Mouse (Mus musculus) kidney, adult 11 months (tissue): ENCODE results near the gene Thy1.
A peak's percentile ranks its signal among the peaks of the same experiment; 100 is the strongest.

Source experiments
- DNase-seq: peaks from one replicate; pipeline ENCODE4 v3.0.0; 2022

Thy1 gene

GRCm38 (mm10) chr9:44042836-44043707, at the start of gene Thy1:
TSS of gene Thy1 (plus strand) at chr9:44043384.
- peak; percentile 96 for DNase-seq

DNA sequence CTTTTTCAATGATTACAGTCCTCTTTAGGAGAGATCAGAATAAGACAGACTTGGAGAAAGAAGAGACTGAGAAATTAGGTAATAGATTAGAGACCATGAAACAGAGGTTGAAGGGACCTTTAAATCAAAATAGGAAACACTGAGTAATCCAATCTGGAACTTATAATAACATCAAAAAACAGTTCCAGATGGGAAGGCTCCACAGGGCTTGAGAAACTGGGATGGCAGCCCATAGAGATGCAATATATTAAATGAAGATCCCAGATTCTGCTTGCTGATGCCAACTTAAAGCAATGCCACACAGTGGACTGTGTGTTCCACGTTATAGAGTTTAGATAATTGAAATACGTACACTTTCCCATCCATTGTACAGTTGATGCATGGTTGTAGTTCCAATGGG, 45.5 kb upstream of the Thy1 start:
- DNase-seq: no peak

DNA sequence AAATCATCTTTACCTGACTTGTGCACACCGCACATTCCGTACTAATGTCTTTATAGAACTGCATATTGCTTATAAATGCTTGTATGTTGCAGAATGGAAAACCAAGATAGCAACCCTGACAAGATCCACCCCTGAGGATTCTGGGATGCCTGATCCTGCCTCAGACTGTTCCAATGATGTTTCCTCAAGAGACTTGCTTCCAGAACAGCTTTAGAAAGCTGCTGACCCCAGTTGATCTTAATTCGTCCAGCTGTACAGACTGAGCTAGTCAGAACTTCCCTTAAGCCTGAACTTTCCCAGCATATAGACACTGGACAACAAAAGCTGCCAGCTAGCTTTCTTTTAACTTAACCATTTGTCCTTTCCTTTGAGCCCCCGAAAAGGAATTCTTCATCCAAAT, 44.3 kb upstream of the Thy1 start:
- no peak for DNase-seq

DNA sequence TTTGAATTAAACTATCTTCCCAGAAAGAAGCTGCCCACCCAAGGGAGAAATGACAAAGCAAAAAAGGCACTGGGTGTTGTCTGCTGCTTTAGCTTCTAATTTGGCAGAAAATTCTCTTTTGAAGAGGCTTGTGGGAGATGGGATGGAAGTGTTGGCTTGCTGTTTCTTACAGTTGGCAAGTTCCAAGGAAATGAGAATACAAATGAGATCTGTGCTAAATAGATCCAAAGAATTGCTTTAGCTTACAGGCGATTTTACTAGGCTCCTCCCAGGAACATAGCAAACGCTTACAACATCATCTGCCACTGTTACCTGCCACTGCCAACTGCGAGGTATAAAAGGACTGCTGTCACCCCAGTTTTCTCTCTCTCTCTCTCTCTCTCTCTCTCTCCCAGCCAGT, 38.8 kb upstream of the Thy1 start:
- DNase-seq: no peak

- DNase-seq: no peak
Observed at GRCm38 (mm10) chr9:44005305-44005704, 37.9 kb upstream of the Thy1 start.

DNA sequence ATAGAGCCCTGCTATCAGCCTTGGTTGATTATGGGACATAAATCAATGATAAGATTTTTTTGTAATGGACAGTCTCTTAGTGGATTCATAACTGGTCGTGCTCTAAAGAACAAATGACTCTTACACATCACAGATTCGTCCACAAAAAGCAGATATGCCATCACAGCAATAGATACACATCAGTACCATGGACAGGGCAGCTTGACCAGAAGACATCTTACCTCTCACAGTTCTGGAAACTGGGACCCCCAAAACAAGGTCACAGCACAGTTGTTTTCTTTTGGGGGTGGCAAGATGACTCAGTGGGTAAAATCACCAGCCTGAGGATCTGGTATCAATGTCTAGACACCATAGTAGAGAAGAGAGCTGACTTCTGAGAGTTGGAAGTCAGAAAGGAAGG, 35.9 kb upstream of the Thy1 start:
- no peak for DNase-seq

GRCm38 (mm10) chr9:44007991-44008390, 35.2 kb upstream of the Thy1 start:
- DNase-seq: no peak

DNA sequence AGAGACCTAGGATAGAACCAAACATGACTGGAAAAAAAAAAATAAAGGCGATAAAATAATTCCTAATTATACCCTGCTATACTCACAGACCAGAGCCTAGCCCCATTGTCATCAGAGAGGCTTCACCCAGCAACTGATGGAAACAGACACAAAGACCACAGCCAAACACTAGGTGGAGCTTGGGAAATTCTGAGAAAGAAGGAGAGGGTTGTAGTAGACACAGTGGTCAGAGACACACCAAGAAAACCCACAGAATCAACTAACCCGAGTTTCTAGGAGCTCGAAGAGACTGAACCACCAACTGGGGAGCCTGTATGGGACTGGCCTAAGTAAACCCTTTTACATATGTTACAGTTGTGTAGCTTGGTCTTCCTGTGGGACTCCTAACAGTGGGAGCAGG, 32.3 kb upstream of the Thy1 start:
- DNase-seq: no peak

GRCm38 (mm10) chr9:44011668-44012067, 31.5 kb upstream of the Thy1 start:
- no peak for DNase-seq

DNA sequence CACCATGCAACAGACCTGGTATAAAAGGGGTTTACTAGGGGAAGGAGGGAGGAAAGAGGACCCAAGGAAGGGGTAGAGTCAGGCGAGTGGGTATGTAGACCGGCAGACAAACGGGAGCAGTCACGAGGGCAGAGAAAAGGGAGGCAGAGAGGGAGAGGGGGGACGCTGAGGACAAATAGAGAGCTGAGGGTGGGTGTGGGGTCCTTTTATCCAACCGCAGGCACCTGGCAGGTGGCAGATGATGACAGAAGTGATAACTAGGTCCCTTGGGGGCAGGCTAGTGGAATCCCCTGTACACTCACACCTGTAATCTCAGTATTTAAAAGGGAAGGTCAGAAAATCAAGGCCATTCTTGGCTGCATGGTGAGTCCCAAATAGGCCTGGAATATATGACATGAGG, 31.0 kb upstream of the Thy1 start:
- DNase-seq: no peak

- DNase-seq: peak; percentile 26
Observed at GRCm38 (mm10) chr9:44012761-44013301, 30.4 kb upstream of the Thy1 start.

DNA sequence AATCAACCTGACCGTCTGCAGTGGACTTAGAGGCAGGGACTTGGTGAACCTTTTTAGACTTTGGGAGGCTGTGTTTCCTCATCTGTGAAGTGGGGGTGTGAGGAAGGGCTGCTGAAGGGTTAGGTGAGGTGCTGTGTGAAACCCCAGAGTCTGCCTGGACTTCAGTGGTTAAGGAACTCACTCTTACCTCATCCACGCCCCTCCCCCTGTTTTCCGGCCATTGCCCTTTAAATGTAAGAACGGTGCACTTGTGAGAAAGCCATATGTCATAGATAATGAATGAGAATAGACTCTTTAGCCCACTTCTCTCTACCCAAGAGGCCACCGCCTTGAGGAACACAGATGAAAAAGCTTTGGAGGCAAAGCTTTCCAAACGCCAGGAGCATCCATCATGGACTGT, 29.4 kb upstream of the Thy1 start:
- no peak for DNase-seq

GRCm38 (mm10) chr9:44016304-44016703, 26.9 kb upstream of the Thy1 start:
- no peak for DNase-seq

DNA sequence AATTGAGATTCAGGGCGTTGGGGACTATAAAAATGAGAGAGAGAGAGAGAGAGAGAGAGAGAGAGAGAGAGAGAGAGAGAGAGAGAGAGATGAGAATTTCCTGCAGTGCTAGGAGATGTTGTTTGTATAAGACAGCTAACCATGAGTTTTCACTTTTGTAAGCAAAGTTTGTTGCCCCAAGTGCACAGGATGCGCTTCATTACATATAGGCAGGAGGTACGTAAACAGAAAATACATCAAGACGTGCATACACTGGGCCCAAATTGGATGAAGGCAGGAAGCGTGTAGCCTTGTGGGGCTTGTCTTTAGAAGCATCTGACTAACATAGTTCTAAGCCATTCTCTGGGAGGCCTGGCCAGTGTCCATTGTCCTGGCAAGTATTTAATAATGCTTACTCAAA, 25.3 kb upstream of the Thy1 start:
- no peak for DNase-seq

GRCm38 (mm10) chr9:44020001-44020400, 23.2 kb upstream of the Thy1 start:
- no peak for DNase-seq

GRCm38 (mm10) chr9:44022100-44022847, 20.9 kb upstream of the Thy1 start:
- DNase-seq: no peak

- no peak for DNase-seq
Observed at GRCm38 (mm10) chr9:44024096-44024495, 19.1 kb upstream of the Thy1 start.

DNA sequence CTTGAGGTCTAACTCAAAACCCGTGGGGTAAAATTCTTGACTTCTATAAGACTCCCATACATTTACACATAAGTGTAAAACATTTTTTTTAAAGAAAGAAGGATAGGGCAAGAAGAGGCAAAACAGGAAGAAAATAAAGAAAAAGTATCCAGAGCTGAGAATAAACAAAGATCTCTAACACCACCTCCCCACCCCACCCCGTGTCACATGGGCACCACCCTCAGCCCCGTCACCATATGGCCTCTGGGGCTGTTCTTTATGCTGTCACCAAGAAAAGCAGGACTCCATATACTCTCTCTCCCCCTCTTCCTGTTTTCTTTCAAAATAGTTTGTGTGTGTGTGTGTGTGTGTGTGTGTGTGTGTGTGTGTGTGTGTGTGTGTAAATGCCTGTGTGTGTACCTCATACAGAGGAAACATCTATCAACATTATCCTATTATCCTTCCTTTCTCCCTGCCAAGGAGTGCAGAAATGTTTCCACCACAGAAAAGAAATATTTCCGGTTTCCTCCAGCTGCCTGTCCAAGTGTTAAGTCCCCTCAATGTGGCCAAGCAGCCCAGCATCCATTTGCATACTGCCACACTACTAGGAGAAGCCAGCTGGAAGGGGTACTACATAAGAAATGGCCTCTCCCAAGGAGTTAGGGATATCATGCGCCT, 13.5 kb upstream of the Thy1 start:
- DNase-seq: no peak

DNA sequence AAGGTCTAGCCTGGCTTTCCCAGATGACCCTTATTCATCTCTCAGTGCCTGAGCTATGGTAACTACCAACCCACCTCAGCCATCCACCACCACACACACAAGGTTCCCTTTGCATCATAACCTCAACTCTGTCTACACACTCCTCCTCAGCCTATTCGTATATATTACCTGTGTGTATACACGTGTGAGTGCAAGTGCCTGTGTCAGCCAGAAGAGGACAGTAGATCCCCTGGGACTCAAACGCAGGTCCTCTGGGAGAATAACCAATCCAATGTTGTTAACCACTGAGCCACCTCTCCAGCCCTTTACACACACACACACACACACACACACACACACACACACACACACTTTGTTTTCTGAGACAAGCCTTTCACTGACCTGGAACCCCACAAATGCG, 12.5 kb upstream of the Thy1 start:
- DNase-seq: no peak

GRCm38 (mm10) chr9:44031079-44031478, 12.1 kb upstream of the Thy1 start:
- DNase-seq: no peak

DNA sequence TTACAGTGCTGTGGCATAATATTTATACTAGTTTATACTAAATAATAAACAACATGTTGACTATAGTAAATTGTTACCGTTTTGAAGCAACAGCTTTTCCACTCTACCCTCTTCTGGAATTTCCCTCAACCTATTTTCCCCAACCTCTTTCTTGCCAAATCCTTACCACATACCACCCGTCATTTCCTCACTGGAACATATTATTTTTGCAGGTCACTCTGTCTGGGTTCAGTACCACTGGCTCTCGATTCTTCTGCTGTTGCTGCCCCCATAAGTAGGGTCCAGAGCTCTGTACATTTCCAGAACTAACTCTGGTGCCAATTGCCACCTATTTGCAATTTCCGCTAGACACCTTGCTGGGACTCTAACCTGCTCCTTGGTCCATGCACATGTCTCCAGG, 11.2 kb upstream of the Thy1 start:
- DNase-seq: no peak

- no peak for DNase-seq
Observed at GRCm38 (mm10) chr9:44033317-44033716, 9.9 kb upstream of the Thy1 start.

- no peak for DNase-seq
Observed at GRCm38 (mm10) chr9:44033957-44034727, 9.0 kb upstream of the Thy1 start.
